Mouse (Mus musculus) T-cell, adult 2 months (primary cell): ENCODE data around the gene Gpr1.
"Not testable (repeated sequence)": the region's sequence is repeated elsewhere in the genome, so short reads cannot be mapped to it uniquely, and the experiment has no call there.

Experiments
- DNase-seq: peaks from one replicate; pipeline ENCODE4 v3.0.0; 2022; ENCODE audit warnings: low spot score

Gpr1 gene

GRCm38 (mm10) chr1:63219277-63219676 lies 4.9 kb upstream of the Gpr1 start:
- no peak for DNase-seq

- no peak for DNase-seq
These were observed 288 bp upstream of the Gpr1 start for GRCm38 (mm10) chr1:63214631-63215030.

GRCm38 (mm10) chr1:63213478-63214270 lies 669 bp downstream of the Gpr1 start:
- no peak for DNase-seq

- DNase-seq: no peak
These were observed 4.3 kb downstream of the Gpr1 start for GRCm38 (mm10) chr1:63209861-63210529.

- no peak for DNase-seq
These were observed 6.7 kb downstream of the Gpr1 start for GRCm38 (mm10) chr1:63207607-63208006.

GRCm38 (mm10) chr1:63204660-63205394 lies 9.5 kb downstream of the Gpr1 start:
- DNase-seq: no peak

- DNase-seq: no peak
These were observed 10.2 kb downstream of the Gpr1 start for GRCm38 (mm10) chr1:63203950-63204659.

GRCm38 (mm10) chr1:63203471-63203870 lies 10.9 kb downstream of the Gpr1 start:
- DNase-seq: no peak

GRCm38 (mm10) chr1:63201672-63202071 lies 12.7 kb downstream of the Gpr1 start:
- no peak for DNase-seq

- DNase-seq: no peak
These were observed 14.0 kb downstream of the Gpr1 start for GRCm38 (mm10) chr1:63200322-63200721.

GRCm38 (mm10) chr1:63199387-63199786 lies 15.0 kb downstream of the Gpr1 start:
- DNase-seq: no peak

GRCm38 (mm10) chr1:63195848-63196512 lies 18.4 kb downstream of the Gpr1 start:
- DNase-seq: no peak

GRCm38 (mm10) chr1:63192306-63193065 lies 21.9 kb downstream of the Gpr1 start:
- DNase-seq: no peak

- no peak for DNase-seq
These were observed 23.5 kb downstream of the Gpr1 start for GRCm38 (mm10) chr1:63190851-63191250.

- no peak for DNase-seq
These were observed 25.8 kb downstream of the Gpr1 start for GRCm38 (mm10) chr1:63188536-63188935.

GRCm38 (mm10) chr1:63185430-63185829 lies 28.9 kb downstream of the Gpr1 start:
- not testable (repeated sequence) for DNase-seq

GRCm38 (mm10) chr1:63182636-63183270 lies 31.6 kb downstream of the Gpr1 start:
- peak; percentile 25 for DNase-seq

GRCm38 (mm10) chr1:63182212-63182611 lies 32.1 kb downstream of the Gpr1 start:
- DNase-seq: no peak

GRCm38 (mm10) chr1:63181480-63181879 lies 32.9 kb downstream of the Gpr1 start:
- no peak for DNase-seq

- DNase-seq: peak; percentile 91
These were observed 33.3 kb downstream of the Gpr1 start for GRCm38 (mm10) chr1:63181019-63181418.
